Mouse (Mus musculus): ENCODE results near the gene Kiss1r. TPM values are rescaled to one million over a fixed set of nuclear protein-coding genes. Genes with fewer than 3 reads are reported as not detected.

Kiss1r gene
- polyA plus RNA-seq, 1 experiment, result 0.82 TPM

- TF ChIP-seq GATA1 (IDR thresholded peaks at IDR 0.05; ENCODE audit: low read length), result no peak
These were observed 845 bp downstream of the Kiss1r start for GRCm38 (mm10) chr10:79917532-79918100.

DNA sequence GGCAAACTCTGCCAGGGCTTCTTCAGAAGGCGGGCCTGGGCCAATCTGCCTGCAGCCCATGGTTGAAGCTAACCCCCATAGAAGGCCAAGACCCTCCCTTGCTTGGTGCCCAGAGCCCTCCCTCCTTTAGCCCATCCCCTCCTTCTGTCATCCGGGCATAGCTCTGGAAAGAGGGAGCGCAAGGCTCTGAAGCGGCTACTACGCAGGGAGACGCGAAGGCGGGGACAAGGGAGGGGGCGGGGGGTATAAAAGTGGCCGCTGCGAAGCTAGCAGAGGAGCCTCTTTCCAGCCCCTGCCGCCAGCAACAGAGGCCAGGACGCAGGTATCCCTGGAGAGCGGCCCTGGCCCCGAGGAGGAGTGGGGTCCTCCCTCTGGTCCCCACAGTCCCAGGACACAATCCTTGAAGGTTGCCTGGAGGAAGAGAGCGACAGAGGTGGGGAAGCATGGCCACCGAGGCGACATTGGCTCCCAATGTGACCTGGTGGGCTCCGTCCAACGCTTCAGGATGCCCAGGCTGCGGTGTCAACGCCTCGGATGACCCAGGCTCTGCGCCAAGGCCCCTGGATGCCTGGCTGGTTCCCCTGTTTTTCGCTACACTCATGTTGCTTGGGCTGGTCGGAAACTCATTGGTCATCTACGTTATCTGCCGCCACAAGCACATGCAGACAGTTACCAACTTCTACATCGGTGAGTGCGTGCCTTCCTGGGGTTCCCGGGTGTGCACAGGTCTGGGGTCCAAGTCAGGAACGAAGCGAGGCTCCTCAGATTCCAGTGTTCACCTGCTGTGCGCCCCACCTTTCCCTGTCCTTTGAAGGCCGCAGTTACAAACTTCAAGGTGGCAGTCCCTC, 1.7 kb downstream of the Kiss1r start:
- TF ChIP-seq GATA1 (IDR thresholded peaks at IDR 0.05; ENCODE audit: low read length), result no peak

DNA sequence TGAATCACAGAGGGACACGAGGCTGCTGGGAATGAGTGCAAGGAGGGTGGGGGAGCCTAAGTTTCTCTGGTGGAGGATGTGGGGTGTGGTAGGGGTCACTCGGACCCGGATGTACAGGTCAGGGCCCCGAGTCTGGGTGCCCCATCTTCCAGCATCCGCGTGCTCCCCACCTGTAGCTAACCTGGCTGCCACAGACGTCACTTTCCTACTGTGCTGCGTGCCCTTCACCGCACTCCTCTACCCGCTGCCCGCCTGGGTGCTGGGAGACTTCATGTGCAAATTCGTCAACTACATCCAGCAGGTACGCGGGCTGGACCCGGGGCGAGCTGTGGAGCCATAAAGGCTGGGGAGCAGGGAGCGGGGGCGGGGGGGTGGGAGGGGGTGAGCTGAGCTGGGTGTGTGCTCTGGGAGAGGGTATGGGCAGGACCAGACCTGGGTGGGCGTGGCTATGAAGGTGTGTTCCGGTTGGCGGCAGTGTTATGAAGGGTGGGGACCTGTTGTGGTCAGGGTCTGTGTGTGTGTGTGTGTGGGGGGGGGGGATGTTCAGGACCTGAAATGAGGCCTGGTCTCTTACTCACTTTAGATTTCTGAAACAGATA, 2.6 kb downstream of the Kiss1r start:
- no peak for TF ChIP-seq GATA1 (IDR thresholded peaks at IDR 0.05; ENCODE audit: low read length)

GRCm38 (mm10) chr10:79920056-79920890, 3.5 kb downstream of the Kiss1r start:
- TF ChIP-seq GATA1 (IDR thresholded peaks at IDR 0.05; ENCODE audit: low read length), result no peak

DNA sequence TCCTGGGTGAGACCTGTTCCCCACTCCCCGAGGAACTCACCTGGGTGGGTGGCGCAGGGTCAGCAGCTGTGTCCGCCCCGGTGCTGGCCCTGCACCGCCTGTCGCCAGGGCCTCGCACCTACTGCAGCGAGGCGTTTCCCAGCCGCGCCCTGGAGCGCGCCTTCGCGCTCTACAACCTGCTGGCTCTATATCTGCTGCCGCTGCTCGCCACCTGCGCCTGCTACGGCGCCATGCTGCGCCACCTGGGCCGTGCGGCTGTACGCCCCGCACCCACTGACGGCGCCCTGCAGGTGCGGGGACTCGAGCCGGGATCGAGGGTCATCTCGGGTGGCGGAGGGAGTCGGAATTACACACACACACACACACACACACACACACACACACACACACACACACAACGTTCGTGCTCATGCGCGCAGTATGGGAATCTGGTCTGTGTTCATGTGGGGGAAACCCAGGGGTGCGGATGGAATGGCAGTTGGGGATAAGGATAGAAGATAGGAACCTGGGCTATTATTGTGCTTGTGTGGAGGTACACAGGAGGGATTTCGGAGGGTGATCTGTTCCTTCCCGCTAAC, 4.3 kb downstream of the Kiss1r start, which contains the start of gene R3hdm4:
TSS of gene R3hdm4 (minus strand) at position 251 of the 578 bp plus-strand sequence.
- no peak for TF ChIP-seq GATA1 (IDR thresholded peaks at IDR 0.05; ENCODE audit: low read length)

GRCm38 (mm10) chr10:79921572-79921971, 4.8 kb downstream of the Kiss1r start:
- no peak for TF ChIP-seq GATA1 (IDR thresholded peaks at IDR 0.05; ENCODE audit: low read length)

GRCm38 (mm10) chr10:79924998-79925784, 8.4 kb downstream of the Kiss1r start:
- TF ChIP-seq GATA1 (IDR thresholded peaks at IDR 0.05; ENCODE audit: low read length), result no peak

DNA sequence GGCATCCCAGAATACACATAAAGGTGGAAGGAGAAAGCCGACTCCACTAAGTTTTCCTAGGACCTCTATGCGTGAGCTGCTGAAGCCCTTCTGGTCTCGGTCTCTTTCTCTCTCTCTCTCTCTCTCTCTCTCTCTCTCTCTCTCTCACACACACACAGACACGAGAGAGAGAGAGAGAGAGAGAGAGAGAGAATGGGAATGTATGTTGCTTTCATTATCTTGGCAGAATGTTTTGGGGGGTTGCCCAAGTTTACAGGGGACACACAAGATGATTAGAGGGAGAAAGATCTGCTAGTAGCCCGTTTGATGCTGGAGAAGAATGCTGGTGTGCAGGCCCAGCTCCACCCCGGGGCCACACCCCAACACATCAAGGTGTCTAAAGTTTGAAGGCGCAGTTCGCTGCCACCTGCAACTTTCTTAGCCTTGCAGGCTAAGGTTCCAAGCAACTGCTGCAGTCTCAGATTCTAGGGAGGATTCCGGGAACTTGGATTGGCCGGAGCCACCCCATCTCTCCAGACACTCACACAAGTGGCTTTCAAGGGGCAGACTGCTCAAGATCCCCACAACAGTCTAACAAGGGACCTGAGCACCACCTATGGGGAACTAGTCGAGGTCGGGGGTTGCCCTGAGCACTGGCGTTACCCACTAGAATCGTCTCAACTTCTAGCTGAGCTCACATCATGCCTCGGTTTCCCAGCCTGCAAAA, 9.2 kb downstream of the Kiss1r start:
- no peak for TF ChIP-seq GATA1 (IDR thresholded peaks at IDR 0.05; ENCODE audit: low read length)

DNA sequence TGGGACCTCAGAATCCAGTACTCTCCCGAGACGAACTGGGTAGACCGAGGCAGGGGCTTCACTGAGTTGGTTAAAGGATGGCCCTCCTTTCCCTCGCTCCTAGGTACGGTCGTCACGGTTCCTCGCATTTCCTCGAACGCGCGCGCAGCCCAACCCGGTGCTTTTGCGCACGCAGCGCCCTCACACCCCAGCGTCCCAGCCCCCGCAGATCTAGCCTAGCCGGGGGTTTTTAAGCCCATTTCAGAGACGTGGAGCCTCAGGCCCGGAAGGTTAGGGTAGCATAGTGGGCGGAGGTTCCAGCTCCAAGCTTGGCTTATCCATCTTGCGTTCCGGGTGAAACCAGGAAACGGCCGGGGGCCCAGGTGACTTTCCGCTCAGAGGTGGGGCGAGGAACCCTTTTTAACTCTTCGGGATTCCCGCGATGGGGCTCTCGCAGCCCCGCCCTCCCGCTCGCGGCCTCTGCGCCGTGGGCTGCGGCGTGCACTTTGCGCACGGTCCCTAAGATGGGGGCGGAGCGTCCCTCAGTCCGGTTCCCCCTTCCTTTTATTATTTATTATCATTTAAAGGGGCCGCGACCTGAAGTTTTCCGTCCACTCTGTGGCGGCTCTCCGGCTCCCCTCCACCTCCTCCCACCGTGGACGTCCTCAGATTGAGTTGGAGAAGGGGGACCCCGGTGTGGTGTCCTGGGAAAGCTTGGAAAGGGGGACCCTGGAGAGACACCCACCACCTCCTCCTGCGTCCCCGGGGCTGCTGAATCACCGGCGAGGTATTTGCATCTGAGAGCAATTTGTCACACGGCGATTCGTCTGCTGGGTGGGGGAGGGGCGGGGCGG, 9.9 kb downstream of the Kiss1r start, which contains the start of gene Arid3a:
TSS of gene Arid3a (plus strand) at position 553 of the 833 bp plus-strand sequence.
- no peak for TF ChIP-seq GATA1 (IDR thresholded peaks at IDR 0.05; ENCODE audit: low read length)

- no peak for TF ChIP-seq GATA1 (IDR thresholded peaks at IDR 0.05; ENCODE audit: low read length)
These were observed 10.7 kb downstream of the Kiss1r start for GRCm38 (mm10) chr10:79927324-79928029.

GRCm38 (mm10) chr10:79928030-79928694, 11.4 kb downstream of the Kiss1r start:
- no peak for TF ChIP-seq GATA1 (IDR thresholded peaks at IDR 0.05; ENCODE audit: low read length)
